Mouse (Mus musculus) adrenal gland, postnatal 14 days (tissue): ENCODE data around the gene Wdr60. TPM values are rescaled to one million over a fixed set of nuclear protein-coding genes. Genes with fewer than 3 reads are reported as not detected.

ENCODE experiments used
- DNase-seq: peaks from one replicate; pipeline ENCODE4 v3.0.0; 2021; ENCODE audit warnings: mixed read lengths
- microRNA-seq, 2 experiments: library from miRNA; unstranded; fragments of <30 nt; microRNA quantifications; one replicate each; pipeline ENCODE4 v1.2.0; 2021
- total RNA-seq: library from RNA; stranded (reverse); gene quantifications from 2 replicates; pipeline ENCODE4 v1.2.3, GENCODE M21; 2021

Wdr60 gene
- total RNA-seq, 1 experiment from 2014 or later = 10.1 TPM

DNA sequence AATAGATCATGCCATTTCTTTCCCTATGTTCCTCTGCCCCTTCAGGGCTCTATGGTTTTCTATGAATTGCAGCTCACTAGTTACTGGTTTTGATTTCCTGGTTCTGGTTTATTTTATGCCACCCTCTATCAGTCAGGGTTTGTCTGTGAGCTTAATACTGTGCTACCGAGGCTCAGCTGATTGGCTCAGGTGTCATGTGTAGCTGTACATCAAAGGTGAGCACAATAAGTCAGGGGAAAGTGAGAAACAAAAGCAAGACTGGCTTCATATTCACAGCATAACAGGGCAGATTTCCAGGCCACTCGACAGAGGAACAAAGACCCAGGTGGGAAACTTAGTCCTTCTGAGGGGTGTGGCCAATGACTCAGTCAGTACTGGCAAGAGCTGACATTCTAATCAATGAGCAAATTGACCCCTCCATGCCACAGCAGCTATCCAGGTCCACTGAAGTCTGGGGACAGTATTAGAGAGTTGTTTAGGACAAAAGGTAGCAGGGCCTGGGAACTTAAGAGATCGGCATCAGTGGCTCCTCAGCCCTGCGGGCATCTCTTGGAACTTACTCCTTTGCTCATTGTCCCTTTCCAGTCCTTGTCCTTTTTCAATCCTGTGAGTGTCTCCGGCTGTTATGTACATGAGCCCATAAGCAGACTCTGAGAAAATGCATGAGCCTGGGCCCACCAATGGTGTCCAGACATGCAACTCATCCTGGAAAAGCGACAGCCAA is 79.4 kb downstream of the Wdr60 start:
- DNase-seq = no peak

DNA sequence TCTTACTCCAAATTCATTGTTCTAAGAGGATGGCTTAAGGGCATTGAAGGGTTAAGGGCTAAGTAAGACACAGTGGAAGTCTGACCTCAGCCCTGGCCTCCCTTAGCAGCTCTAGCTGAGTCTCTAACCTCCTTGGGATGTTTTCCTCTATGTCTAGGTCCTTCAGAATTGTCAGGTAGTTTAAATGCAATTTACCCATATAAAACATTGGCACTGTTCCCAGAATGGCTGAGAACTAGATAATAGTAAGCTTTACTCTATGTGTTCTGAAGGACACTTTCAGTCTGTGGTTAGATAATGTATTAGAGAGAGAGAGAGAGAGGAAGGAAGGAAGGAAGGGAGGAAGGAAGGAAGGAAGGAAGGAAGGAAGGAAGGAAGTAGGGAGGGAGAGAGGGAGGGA is 80.4 kb downstream of the Wdr60 start:
- DNase-seq = no peak

DNA sequence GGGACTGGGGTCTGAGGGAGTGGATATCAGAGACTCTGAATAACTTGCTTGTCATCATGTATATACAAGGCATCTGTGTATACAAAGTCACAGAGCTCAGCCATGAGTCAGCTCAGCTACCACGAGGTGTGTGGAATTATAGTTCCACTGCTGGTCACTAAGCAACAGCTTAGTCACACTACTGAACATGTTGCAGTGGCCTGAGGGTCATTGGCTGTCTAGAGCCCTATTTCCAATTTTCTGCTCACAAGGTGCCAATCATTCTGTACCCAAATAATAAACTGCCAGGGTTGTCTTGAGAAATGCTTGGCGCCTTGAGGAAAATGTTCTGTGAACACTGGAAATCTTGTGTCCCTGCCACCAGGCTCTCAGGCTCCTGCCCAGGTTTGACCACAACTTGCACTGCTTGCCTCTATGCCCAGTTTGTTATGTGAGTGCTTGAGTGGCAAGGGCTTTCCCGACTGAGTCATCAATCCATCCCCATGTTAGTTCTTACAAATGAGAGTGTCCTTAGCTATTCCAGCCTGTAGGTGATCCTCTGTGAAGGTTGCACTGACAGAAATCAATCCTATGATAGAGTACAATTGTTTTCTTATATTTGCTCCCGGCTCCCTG is 81.3 kb downstream of the Wdr60 start:
- peak; percentile 53 for DNase-seq

DNA sequence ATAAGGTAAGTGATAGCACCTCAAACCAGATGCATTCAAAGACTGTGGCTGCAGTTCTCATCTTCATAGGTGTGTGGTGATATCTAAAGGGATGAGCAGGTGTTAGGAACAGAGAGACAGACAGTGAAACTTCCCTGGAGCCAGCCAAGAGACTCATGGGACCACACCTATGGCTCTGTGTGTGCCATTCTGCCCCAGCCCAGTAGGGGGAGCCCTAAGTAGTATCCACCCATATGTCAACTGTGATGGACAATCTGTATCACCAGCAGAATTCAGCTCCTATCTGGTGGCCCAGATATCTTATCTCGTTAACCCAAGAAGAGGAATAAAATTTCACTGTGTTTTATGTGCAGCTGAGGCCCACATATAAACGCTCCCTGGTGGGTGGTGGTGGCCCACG is 85.9 kb downstream of the Wdr60 start:
- peak; percentile 20 for DNase-seq

DNA sequence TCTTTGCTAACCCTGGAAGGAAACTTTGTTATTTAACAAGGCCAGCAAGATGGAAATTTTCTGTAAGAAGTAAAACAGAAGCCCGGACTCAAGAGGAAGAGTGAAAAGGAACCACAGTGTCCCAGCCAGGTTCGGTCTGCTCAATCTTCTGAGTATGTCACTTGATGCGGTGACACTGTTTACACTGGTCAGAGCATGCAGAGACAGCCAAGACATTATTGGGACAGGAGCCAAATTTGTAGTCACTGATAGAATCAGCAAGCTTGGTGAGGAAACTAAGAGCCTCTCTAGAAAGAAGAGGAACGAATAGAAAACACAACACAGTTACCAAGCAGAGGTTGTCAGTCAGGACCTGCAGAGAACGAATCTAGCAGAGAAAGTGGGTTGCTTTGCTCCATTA is 93.2 kb downstream of the Wdr60 start:
- no peak for DNase-seq

DNA sequence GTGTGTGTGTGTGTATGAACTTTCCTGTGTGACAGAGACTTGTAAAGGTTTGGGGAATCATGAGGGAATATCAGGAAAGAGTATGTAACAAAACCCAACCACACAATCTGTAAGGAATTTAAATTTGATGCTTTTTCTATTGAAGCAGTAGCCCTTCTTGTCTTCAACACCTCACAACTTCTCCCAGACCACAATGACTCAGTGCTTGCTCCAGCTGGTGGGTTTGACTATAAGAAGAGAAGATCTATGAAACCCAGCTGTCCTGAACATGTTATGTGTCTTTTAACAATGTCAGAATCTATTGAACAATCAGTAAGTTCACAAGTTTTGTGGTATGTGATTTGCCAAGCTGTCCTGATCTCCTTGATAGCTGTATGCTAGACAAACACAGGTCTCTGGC is 97.5 kb downstream of the Wdr60 start:
- DNase-seq = no peak

DNA sequence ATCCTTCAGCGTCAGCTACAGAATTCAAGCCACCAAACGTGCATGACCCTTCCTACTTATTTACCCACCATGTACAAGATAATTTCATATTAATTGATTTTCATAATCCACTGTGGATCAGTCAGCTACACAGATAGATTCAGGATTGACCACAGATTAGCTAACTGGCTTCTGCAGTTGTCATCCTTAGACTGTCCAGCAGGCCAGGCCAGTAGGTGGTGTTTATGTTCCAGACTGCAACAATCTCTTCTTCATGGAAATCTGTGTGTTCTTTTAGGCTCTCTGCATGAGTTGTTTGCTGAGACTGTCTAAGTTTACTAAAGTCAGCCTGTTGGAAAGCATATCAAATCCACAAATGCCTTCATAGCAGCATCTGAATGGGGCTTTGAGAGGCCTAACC is 103.1 kb downstream of the Wdr60 start:
- DNase-seq = no peak

DNA sequence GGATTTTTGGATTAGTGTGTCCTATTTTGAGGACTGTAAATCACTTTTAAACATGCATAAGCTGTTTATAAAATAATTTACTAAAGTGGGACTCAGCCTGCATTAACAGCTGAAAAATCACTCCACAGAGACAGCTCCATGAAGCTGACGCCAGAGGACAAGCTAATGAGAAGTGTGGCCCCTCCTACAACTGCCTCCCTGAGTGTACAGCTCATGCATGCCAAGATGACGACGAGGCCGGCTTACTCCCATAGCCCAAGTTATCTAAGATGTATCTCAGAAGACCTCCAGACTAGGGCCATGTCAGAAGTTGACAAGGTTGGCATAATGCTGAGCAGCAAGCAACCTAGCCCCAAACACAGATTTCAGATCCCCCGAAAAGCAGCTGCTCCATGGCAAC is 103.6 kb downstream of the Wdr60 start:
- no peak for DNase-seq

DNA sequence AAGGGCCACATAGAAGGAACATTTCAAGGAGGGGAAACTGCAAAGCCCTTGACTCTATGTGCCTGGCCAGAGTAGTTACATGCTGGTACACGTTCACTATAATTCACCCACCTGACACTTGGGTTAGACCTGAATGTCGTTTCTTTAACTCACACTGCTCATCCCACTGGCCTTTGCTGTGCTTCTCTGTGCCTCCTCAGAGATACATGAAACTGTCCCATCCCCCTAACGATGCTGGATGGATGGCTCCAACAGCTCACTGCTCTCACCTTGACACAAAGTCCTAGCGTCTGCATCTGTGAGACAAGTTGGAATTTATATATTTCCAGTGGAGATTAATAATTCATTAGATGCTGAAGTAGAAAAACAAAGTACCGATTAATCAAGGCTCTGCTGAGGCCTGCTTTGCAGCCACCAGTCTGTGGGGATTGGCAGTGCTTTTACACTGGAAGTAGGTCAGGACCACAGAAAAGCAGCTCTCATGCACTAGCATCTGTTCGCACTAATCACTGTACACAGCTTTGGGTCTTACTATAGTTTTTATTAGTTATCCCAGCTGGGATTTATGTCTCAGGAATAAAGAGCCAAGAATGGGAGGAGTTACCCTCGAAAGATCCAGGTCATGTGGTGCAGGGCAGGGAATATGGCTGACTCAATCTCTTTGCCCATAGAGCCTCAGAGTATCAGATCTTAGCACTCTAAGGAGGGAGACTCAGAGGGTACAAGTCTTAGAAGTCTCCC is 105.9 kb downstream of the Wdr60 start:
- DNase-seq = no peak

Small RNA genes lying within 50 kb of the gene (microRNA-seq; reads per million reads assigned to microRNA genes)
- 0 reads per million in 2 experiments for gene Gm23190

Other genes with a start within 250 kb of the Wdr60 start
- 33.8 and 43.3 TPM in 2 replicates for gene Zfp386, start 215.3 kb downstream of the Wdr60 start, total RNA-seq
- gene Vipr2, start 185.3 kb downstream of the Wdr60 start, total RNA-seq = 0.96 and 1.4 TPM in 2 replicates
- not detected in 2 replicates for gene Gm11027, start 12.4 kb upstream of the Wdr60 start, total RNA-seq
- gene Esyt2, start 18.2 kb upstream of the Wdr60 start, total RNA-seq = 55.1 and 62.1 TPM in 2 replicates
- gene Ncapg2, start 142.4 kb upstream of the Wdr60 start, total RNA-seq = 21.8 and 23.8 TPM in 2 replicates
- gene Ptprn2, start 222.7 kb upstream of the Wdr60 start, total RNA-seq = 15.4 and 17.8 TPM in 2 replicates